Mouse (Mus musculus): ENCODE measurements around the gene Abcc8. TPM values are rescaled to one million over a fixed set of nuclear protein-coding genes. Genes with fewer than 3 reads are reported as not detected.

The Abcc8 gene
- polyA plus RNA-seq, 2 experiments, result 0.13 TPM

- Histone ChIP-seq H3K36me3 (replicated peaks; ENCODE audit: control insufficient read depth, insufficient read depth, low read depth) (no peaks in the 10 kb centered on the region), H3K9me3 (ENCODE audit: control insufficient read depth, low read length) (no peaks in the 10 kb centered on the region), H3K4me3 (ENCODE audit: insufficient read depth in 1 of 2, low read depth in 2 of 2, low read length in 2 of 2) (no peak overlapping the region), H3K4me1 (replicated peaks; ENCODE audit: control insufficient read depth in 2 of 2, insufficient read depth in 2 of 2, low read length in 1 of 2) (no peaks in the 10 kb centered on the region), H3K27me3 (ENCODE audit: control insufficient read depth, insufficient read depth, low read length) (no peaks in the 10 kb centered on the region), H3K27ac (no peak overlapping the region), H3K9ac (replicated peaks) (no peak overlapping the region), H3K4me2 (ENCODE audit: low read depth) (no peak overlapping the region)
- no peak for DNase-seq (ENCODE audit: low read depth in 3 of 3, low spot score in 3 of 3)
- 69% methylated on average over 7 of the region's 7 CpGs for WGBS (ENCODE audit: insufficient replicate concordance)
- TF ChIP-seq EP300 (IDR thresholded peaks at IDR 0.05; ENCODE audit: low read depth), result no peak
- TF ChIP-seq CTCF (IDR thresholded peaks at IDR 0.05; ENCODE audit: low read depth), result no peak
- no peak for ATAC-seq (ENCODE audit: insufficient read depth)
Measured at GRCm38 (mm10) chr7:46146675-46147308, 33.0 kb downstream of the Abcc8 start.

GRCm38 (mm10) chr7:46144061-46144460 is 35.8 kb downstream of the Abcc8 start:
- DNase-seq (ENCODE audit: low read depth in 3 of 3, low spot score in 3 of 3), result no peak
- no peaks in the 10 kb centered on the region for H3K4me1 ChIP-seq (replicated peaks; ENCODE audit: control insufficient read depth in 2 of 2, insufficient read depth in 2 of 2, low read length in 1 of 2)
- WGBS (ENCODE audit: insufficient replicate concordance), result 77% methylated on average over 8 of the region's 8 CpGs
- no peak overlapping the region for H3K27ac ChIP-seq
- H3K27me3 ChIP-seq (ENCODE audit: control insufficient read depth, insufficient read depth, low read length), result no peaks in the 10 kb centered on the region
- no peaks in the 10 kb centered on the region for H3K36me3 ChIP-seq (replicated peaks; ENCODE audit: control insufficient read depth, insufficient read depth, low read depth)
- H3K4me2 ChIP-seq (ENCODE audit: low read depth), result no peak overlapping the region
- TF ChIP-seq CTCF (IDR thresholded peaks at IDR 0.05; ENCODE audit: low read depth) (no peak), EP300 (IDR thresholded peaks at IDR 0.05; ENCODE audit: low read depth) (no peak)
- H3K9me3 ChIP-seq (ENCODE audit: control insufficient read depth, low read length), result no peaks in the 10 kb centered on the region
- H3K4me3 ChIP-seq (ENCODE audit: insufficient read depth in 1 of 2, low read depth in 2 of 2, low read length in 2 of 2), result no peak overlapping the region
- no peak overlapping the region for H3K9ac ChIP-seq (replicated peaks)
- no peak for ATAC-seq (ENCODE audit: insufficient read depth)

GRCm38 (mm10) chr7:46138329-46138930 is 41.4 kb downstream of the Abcc8 start:
- no peak overlapping the region for H3K4me2 ChIP-seq (ENCODE audit: low read depth)
- H3K4me3 ChIP-seq (ENCODE audit: insufficient read depth in 1 of 2, low read depth in 2 of 2, low read length in 2 of 2), result no peak overlapping the region
- H3K27me3 ChIP-seq (ENCODE audit: control insufficient read depth, insufficient read depth, low read length), result no peaks in the 10 kb centered on the region
- 40% methylated on average over 7 of the region's 7 CpGs for WGBS (ENCODE audit: insufficient replicate concordance)
- H3K36me3 ChIP-seq (replicated peaks; ENCODE audit: control insufficient read depth, insufficient read depth, low read depth), result no peaks in the 10 kb centered on the region
- ATAC-seq (ENCODE audit: insufficient read depth) (no peak), DNase-seq (ENCODE audit: low read depth in 3 of 3, low spot score in 3 of 3) (no peak)
- no peak overlapping the region for H3K9ac ChIP-seq (replicated peaks)
- H3K27ac ChIP-seq, result no peak overlapping the region
- H3K9me3 ChIP-seq (ENCODE audit: control insufficient read depth, low read length), result no peaks in the 10 kb centered on the region
- H3K4me1 ChIP-seq (replicated peaks; ENCODE audit: control insufficient read depth in 2 of 2, insufficient read depth in 2 of 2, low read length in 1 of 2), result no peaks in the 10 kb centered on the region
- TF ChIP-seq CTCF (IDR thresholded peaks at IDR 0.05; ENCODE audit: low read depth) (no peak), EP300 (IDR thresholded peaks at IDR 0.05; ENCODE audit: low read depth) (no peak)

DNA sequence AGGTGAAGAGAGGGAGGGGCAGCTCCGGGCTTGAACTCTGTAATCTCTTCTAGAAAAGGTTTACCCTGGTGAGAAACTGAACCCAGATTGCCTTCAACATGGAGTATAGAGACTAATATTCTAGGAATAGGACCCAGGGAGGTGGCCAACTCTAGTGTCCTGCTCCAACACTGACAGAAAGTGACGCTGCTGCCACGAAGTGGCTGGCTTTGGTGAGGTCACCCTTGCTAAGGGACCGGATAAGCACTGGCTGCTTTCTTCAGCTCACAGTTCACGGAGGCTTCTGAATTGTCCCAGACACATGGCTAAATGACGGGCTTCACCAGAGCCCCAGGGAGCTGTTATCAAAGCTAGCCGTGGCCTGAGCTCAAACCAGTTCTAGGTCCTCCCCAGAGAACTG is 46.0 kb downstream of the Abcc8 start:
- ATAC-seq (ENCODE audit: insufficient read depth) (no peak), DNase-seq (ENCODE audit: low read depth in 3 of 3, low spot score in 3 of 3) (no peak)
- H3K4me3 ChIP-seq (ENCODE audit: insufficient read depth in 1 of 2, low read depth in 2 of 2, low read length in 2 of 2), result no peak overlapping the region
- H3K27me3 ChIP-seq (ENCODE audit: control insufficient read depth, insufficient read depth, low read length), result no peaks in the 10 kb centered on the region
- TF ChIP-seq EP300 (IDR thresholded peaks at IDR 0.05; ENCODE audit: low read depth), result no peak
- no peak for TF ChIP-seq CTCF (IDR thresholded peaks at IDR 0.05; ENCODE audit: low read depth)
- no peak overlapping the region for H3K27ac ChIP-seq
- H3K9me3 ChIP-seq (ENCODE audit: control insufficient read depth, low read length), result no peaks in the 10 kb centered on the region
- no peaks in the 10 kb centered on the region for H3K4me1 ChIP-seq (replicated peaks; ENCODE audit: control insufficient read depth in 2 of 2, insufficient read depth in 2 of 2, low read length in 1 of 2)
- H3K4me2 ChIP-seq (ENCODE audit: low read depth), result no peak overlapping the region
- H3K9ac ChIP-seq (replicated peaks), result no peak overlapping the region
- 14% methylated on average over 7 of the region's 7 CpGs for WGBS (ENCODE audit: insufficient replicate concordance)
- H3K36me3 ChIP-seq (replicated peaks; ENCODE audit: control insufficient read depth, insufficient read depth, low read depth), result no peaks in the 10 kb centered on the region

DNA sequence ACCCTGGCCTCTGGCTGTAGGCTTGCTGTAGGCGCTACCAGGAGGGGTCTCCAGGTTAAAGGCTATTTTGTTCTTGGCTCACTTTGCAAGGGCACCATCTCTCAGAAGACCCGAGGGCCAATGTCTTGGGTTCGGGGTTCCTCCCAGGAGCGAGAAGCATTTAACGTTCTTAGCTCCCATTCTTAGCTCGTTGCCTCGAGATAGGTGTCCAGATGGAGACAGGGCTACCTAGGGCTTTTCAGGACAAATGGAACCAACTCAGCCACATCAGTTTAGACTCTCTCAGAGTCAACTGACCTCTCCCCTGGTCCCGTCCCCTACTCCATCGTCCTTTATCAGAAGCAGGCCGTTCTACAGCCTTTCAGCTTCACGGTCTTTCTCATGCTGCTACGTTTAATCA is 47.6 kb downstream of the Abcc8 start:
- no peaks in the 10 kb centered on the region for H3K36me3 ChIP-seq (replicated peaks; ENCODE audit: control insufficient read depth, insufficient read depth, low read depth)
- TF ChIP-seq CTCF (IDR thresholded peaks at IDR 0.05; ENCODE audit: low read depth) (no peak), EP300 (IDR thresholded peaks at IDR 0.05; ENCODE audit: low read depth) (no peak)
- no peaks in the 10 kb centered on the region for H3K27me3 ChIP-seq (ENCODE audit: control insufficient read depth, insufficient read depth, low read length)
- no peak overlapping the region for H3K4me2 ChIP-seq (ENCODE audit: low read depth)
- H3K4me1 ChIP-seq (replicated peaks; ENCODE audit: control insufficient read depth in 2 of 2, insufficient read depth in 2 of 2, low read length in 1 of 2), result no peaks in the 10 kb centered on the region
- H3K4me3 ChIP-seq (ENCODE audit: insufficient read depth in 1 of 2, low read depth in 2 of 2, low read length in 2 of 2), result no peak overlapping the region
- 68% methylated on average over 12 of the region's 12 CpGs for WGBS (ENCODE audit: insufficient replicate concordance)
- ATAC-seq (ENCODE audit: insufficient read depth) (no peak), DNase-seq (ENCODE audit: low read depth in 3 of 3, low spot score in 3 of 3) (no peak)
- no peaks in the 10 kb centered on the region for H3K9me3 ChIP-seq (ENCODE audit: control insufficient read depth, low read length)
- no peak overlapping the region for H3K9ac ChIP-seq (replicated peaks)
- H3K27ac ChIP-seq, result no peak overlapping the region
